Mouse (Mus musculus): ENCODE measurements around the gene Edc3. TPM values are rescaled to one million over a fixed set of nuclear protein-coding genes. Genes with fewer than 3 reads are reported as not detected.

Gene Edc3
- total and polyA plus RNA-seq, 3 experiments: 5.3 to 5.7 (median 5.5) TPM

DNA sequence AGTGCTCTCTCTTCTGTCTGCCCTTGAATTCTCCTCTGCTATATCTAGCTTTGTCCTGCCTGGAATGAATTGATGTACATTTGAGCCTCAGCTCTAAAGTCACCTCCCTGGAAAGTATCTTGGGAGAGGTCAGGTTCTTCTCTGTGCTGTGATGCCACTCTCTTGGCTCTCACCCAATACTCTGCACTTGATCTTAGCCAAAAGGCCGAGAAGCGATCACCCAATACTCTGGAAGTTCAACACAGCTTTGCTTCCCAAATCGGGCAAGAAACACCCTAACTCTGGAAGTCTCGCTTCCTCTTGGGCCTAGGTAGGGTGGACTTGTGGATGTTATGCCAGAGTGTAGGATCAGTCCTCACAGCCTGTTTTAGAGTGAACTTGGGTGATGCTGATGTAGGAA is 58.9 kb downstream of the Edc3 start:
- 80% methylated on average over 4 of the region's 4 CpGs for WGBS
- Histone ChIP-seq H3K79me2 (replicated peaks; ENCODE audit: control insufficient read depth, insufficient read depth, low read length) (peaks cover 2% of the 10 kb centered on the region; the same call in 1 of the 2 replicates), H3K9ac (ENCODE audit: low read depth, low read length) (no peak overlapping the region), H3K27ac (no peak overlapping the region), H3K4me3 (no peak overlapping the region), H3K4me1 (ENCODE audit: control insufficient read depth, insufficient read depth, low read length) (peaks cover 13% of the 10 kb centered on the region), H3K27me3 (ENCODE audit: control insufficient read depth, insufficient read depth, low read length) (no peaks in the 10 kb centered on the region), H3K36me3 (ENCODE audit: control insufficient read depth, insufficient read depth, low read length) (peaks cover 9% of the 10 kb centered on the region)
- TF ChIP-seq POLR2A (IDR thresholded peaks at IDR 0.05; ENCODE audit: insufficient read depth, low read depth, low read length) (no peak), CTCF (IDR thresholded peaks at IDR 0.05) (no peak), EP300 (IDR thresholded peaks at IDR 0.05; ENCODE audit: insufficient read depth, low read depth, low read length) (no peak)
- intact Hi-C loops (cut with DNase I): no loop called here
- DNase-seq: no peak

DNA sequence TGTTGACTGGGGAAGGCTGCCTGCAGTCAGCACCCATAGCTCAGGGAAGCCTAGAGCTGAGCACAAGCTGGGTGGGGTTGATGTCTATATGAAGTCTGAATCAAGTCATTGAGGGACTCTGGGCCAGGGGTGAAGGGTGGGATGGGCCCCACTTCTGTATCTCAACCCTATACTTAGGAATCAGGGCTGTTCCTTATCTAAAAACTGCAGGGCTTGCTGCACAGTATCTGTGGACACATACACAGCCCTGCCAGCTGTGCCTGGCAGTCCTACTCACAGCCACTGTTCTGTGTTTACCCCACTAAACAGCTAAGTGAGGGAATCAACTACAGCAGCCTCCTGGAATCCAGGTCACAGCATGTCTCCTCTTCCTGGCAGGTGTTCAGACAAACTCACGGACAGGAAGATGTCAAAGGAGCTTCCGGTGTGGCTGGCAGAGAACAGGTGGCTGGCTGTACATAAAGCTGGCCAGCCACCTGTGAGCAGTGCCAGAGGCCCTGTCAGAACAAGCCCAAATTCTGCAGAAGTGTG is 61.3 kb downstream of the Edc3 start:
- Histone ChIP-seq H3K36me3 (ENCODE audit: control insufficient read depth, insufficient read depth, low read length) (no peaks in the 10 kb centered on the region), H3K4me3 (no peak overlapping the region), H3K79me2 (replicated peaks; ENCODE audit: control insufficient read depth, insufficient read depth, low read length) (no peaks in the 10 kb centered on the region; the same call in 1 of the 2 replicates), H3K27ac (peak overlapping the region; percentile 47), H3K27me3 (ENCODE audit: control insufficient read depth, insufficient read depth, low read length) (no peaks in the 10 kb centered on the region), H3K9ac (ENCODE audit: low read depth, low read length) (no peak overlapping the region), H3K4me1 (ENCODE audit: control insufficient read depth, insufficient read depth, low read length) (no peaks in the 10 kb centered on the region; the same call in 1 of the 2 replicates)
- WGBS: 25% methylated on average over 2 of the region's 2 CpGs
- intact Hi-C loops (cut with DNase I): no loop called here
- DNase-seq: peak in 1 of 2 experiments; percentile 46
- no peak for TF ChIP-seq EP300 (IDR thresholded peaks at IDR 0.05; ENCODE audit: insufficient read depth, low read depth, low read length)
- TF ChIP-seq CTCF (IDR thresholded peaks at IDR 0.05): no peak
- no peak for TF ChIP-seq POLR2A (IDR thresholded peaks at IDR 0.05; ENCODE audit: insufficient read depth, low read depth, low read length)

DNA sequence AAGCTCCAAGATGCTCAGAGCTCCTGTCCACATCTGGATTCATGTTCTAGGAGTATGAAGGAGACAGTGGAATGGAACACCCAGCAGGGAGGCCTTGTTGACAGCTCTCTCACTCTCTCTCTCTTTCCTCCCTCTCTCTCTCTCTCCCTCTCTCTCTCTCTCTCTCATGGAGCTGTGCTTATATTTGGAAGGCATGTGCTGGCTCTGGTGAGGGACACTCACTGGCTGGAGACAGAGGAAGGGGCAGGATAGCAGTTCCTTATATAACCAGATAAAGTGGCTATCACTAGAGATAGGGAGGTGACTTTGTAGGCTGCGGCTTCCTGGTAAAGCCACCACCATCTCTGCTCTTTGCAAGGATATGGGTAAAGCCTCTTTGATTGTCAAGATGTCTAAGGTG is 61.9 kb downstream of the Edc3 start:
- Histone ChIP-seq H3K9ac (ENCODE audit: low read depth, low read length) (no peak overlapping the region), H3K4me3 (no peak overlapping the region), H3K79me2 (replicated peaks; ENCODE audit: control insufficient read depth, insufficient read depth, low read length) (no peaks in the 10 kb centered on the region; the same call in 1 of the 2 replicates), H3K27ac (peak overlapping the region; percentile 47), H3K4me1 (ENCODE audit: control insufficient read depth, insufficient read depth, low read length) (no peaks in the 10 kb centered on the region; the same call in 1 of the 2 replicates), H3K36me3 (ENCODE audit: control insufficient read depth, insufficient read depth, low read length) (no peaks in the 10 kb centered on the region), H3K27me3 (ENCODE audit: control insufficient read depth, insufficient read depth, low read length) (no peaks in the 10 kb centered on the region)
- no peak for DNase-seq
- no peak for TF ChIP-seq POLR2A (IDR thresholded peaks at IDR 0.05; ENCODE audit: insufficient read depth, low read depth, low read length)
- no peak for TF ChIP-seq EP300 (IDR thresholded peaks at IDR 0.05; ENCODE audit: insufficient read depth, low read depth, low read length)
- TF ChIP-seq CTCF (IDR thresholded peaks at IDR 0.05): no peak
- intact Hi-C loops (cut with DNase I): no loop called here
- WGBS: 41% methylated on average over 1 of the region's 1 CpGs

DNA sequence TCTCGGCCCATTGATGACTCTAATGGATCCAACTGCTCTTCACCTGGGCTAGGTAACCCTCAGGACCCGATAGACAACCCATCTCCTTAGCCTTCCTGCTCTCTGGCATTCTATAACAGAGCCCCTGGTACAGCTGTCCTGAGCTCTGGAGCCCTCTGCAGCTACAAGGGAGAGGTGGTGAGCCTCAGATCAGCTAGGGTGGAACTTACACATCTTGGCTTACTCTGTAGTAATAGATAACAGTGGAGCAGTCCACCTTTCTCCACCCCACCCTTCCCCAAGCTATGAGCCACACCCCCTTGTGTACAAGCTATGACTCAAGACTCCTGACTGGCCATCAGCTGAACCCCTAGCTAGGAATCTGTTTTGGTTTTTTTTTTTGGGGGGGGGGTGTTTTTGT is 62.5 kb downstream of the Edc3 start:
- H3K79me2 ChIP-seq (replicated peaks; ENCODE audit: control insufficient read depth, insufficient read depth, low read length): no peaks in the 10 kb centered on the region; the same call in 1 of the 2 replicates
- H3K27me3 ChIP-seq (ENCODE audit: control insufficient read depth, insufficient read depth, low read length): no peaks in the 10 kb centered on the region
- no peak overlapping the region for H3K9ac ChIP-seq (ENCODE audit: low read depth, low read length)
- H3K36me3 ChIP-seq (ENCODE audit: control insufficient read depth, insufficient read depth, low read length): no peaks in the 10 kb centered on the region
- DNase-seq: no peak
- 94% methylated on average over 2 of the region's 2 CpGs for WGBS
- H3K4me3 ChIP-seq: no peak overlapping the region
- no peak for TF ChIP-seq CTCF (IDR thresholded peaks at IDR 0.05)
- no peak for TF ChIP-seq POLR2A (IDR thresholded peaks at IDR 0.05; ENCODE audit: insufficient read depth, low read depth, low read length)
- no peak for TF ChIP-seq EP300 (IDR thresholded peaks at IDR 0.05; ENCODE audit: insufficient read depth, low read depth, low read length)
- H3K27ac ChIP-seq: no peak overlapping the region
- intact Hi-C loops (cut with DNase I): no loop called here
- no peaks in the 10 kb centered on the region; the same call in 1 of the 2 replicates for H3K4me1 ChIP-seq (ENCODE audit: control insufficient read depth, insufficient read depth, low read length)

DNA sequence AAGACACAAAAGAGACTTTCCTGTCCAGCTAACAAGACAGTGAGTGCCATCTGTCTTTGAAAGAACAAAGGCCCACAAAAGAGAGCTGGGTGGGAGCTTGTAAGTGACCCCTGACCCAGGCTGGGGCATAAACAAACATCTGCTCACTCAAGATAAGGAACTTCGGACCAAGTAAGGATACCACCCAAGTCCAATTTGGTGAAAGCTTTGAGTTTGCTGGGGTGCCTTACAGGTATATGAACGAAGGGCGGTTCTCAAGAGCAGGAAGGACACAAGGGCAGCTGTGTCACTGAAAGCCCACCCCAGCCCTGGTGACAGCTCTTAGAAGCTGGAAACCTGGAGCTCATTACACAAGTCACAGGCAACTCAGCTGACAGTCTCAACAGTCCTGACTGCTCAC is 65.4 kb downstream of the Edc3 start:
- Histone ChIP-seq H3K27me3 (ENCODE audit: control insufficient read depth, insufficient read depth, low read length) (no peaks in the 10 kb centered on the region), H3K4me3 (no peak overlapping the region), H3K79me2 (replicated peaks; ENCODE audit: control insufficient read depth, insufficient read depth, low read length) (no peaks in the 10 kb centered on the region), H3K27ac (no peak overlapping the region), H3K36me3 (ENCODE audit: control insufficient read depth, insufficient read depth, low read length) (no peaks in the 10 kb centered on the region), H3K9ac (ENCODE audit: low read depth, low read length) (no peak overlapping the region), H3K4me1 (ENCODE audit: control insufficient read depth, insufficient read depth, low read length) (no peaks in the 10 kb centered on the region; the same call in 1 of the 2 replicates)
- DNase-seq: no peak
- 74% methylated on average over 3 of the region's 3 CpGs for WGBS
- no peak for TF ChIP-seq CTCF (IDR thresholded peaks at IDR 0.05)
- no peak for TF ChIP-seq EP300 (IDR thresholded peaks at IDR 0.05; ENCODE audit: insufficient read depth, low read depth, low read length)
- TF ChIP-seq POLR2A (IDR thresholded peaks at IDR 0.05; ENCODE audit: insufficient read depth, low read depth, low read length): no peak
- intact Hi-C loops (cut with DNase I): no loop called here

DNA sequence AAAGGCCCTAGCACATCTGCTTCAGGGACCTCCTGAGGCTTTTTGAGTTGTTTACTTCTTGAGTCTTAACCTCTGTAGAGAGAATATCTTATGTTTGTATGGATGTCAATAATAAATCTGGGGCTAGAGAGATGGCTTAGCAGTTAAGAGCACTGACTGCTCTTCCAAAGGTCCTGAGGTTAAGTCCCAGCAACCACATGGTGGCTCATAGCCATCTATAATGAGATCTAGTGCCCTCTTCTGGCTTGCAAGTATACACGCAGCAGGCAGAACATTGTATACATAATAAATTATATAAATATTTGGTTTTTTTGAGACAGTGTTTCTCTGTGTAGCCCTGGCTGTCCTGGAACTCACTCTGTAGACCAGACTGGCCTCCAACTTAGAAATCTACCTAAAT is 65.8 kb downstream of the Edc3 start:
- H3K36me3 ChIP-seq (ENCODE audit: control insufficient read depth, insufficient read depth, low read length): no peaks in the 10 kb centered on the region
- no peaks in the 10 kb centered on the region; the same call in 1 of the 2 replicates for H3K4me1 ChIP-seq (ENCODE audit: control insufficient read depth, insufficient read depth, low read length)
- intact Hi-C loops (cut with DNase I): no loop called here
- no peaks in the 10 kb centered on the region for H3K27me3 ChIP-seq (ENCODE audit: control insufficient read depth, insufficient read depth, low read length)
- H3K79me2 ChIP-seq (replicated peaks; ENCODE audit: control insufficient read depth, insufficient read depth, low read length): no peaks in the 10 kb centered on the region
- no peak overlapping the region for H3K27ac ChIP-seq
- H3K4me3 ChIP-seq: no peak overlapping the region
- WGBS: 10% methylated on average over 1 of the region's 1 CpGs
- TF ChIP-seq EP300 (IDR thresholded peaks at IDR 0.05; ENCODE audit: insufficient read depth, low read depth, low read length): no peak
- no peak for TF ChIP-seq POLR2A (IDR thresholded peaks at IDR 0.05; ENCODE audit: insufficient read depth, low read depth, low read length)
- TF ChIP-seq CTCF (IDR thresholded peaks at IDR 0.05): peak; percentile 69
- no peak overlapping the region for H3K9ac ChIP-seq (ENCODE audit: low read depth, low read length)
- DNase-seq: no peak
